Mouse (Mus musculus) kidney, embryonic 14.5 days (tissue): ENCODE measurements around the gene Gpr182. TPM values are rescaled to one million over a fixed set of nuclear protein-coding genes. Genes with fewer than 3 reads are reported as not detected.

Source experiments
- ATAC-seq: fragments of 200-750 bp; cut with Nextera tagmentation; 2 replicates; pipeline ENCODE4 v1.8.0; 2017; ENCODE audit warnings: moderate number of reproducible peaks, mild to moderate bottlenecking, moderate TSS enrichment, moderate library complexity; ENCODE audit not compliant: low FRiP score, low TSS enrichment
- H3K27ac ChIP-seq: fragments of 300-500 bp; sonication (generic); 2 replicates; pipeline ENCODE4 v1.5.1; 2014; ENCODE audit warnings: low read depth, mild to moderate bottlenecking, low read length, moderate library complexity, mixed read lengths
- H3K27me3 ChIP-seq: fragments of 300-500 bp; sonication (generic); 2 replicates; pipeline ENCODE4 v1.6.1; 2014; ENCODE audit warnings: mild to moderate bottlenecking, low read length; ENCODE audit not compliant: control insufficient read depth, insufficient read depth
- H3K36me3 ChIP-seq: fragments of 300-500 bp; sonication (generic); 2 replicates; pipeline ENCODE4 v1.6.1; 2014; ENCODE audit warnings: low read length, mixed read lengths; ENCODE audit not compliant: control insufficient read depth, insufficient read depth
- H3K4me1 ChIP-seq: fragments of 300-500 bp; sonication (generic); 2 replicates; pipeline ENCODE4 v1.6.1; 2014; ENCODE audit warnings: low read length, mixed read lengths; ENCODE audit not compliant: control insufficient read depth, insufficient read depth
- H3K4me2 ChIP-seq: fragments of 300-500 bp; sonication (generic); replicated peaks from 2 replicates; pipeline ENCODE4 v1.6.1; 2014; ENCODE audit warnings: low read depth, mild to moderate bottlenecking, low read length
- H3K4me3 ChIP-seq: fragments of 300-500 bp; sonication (generic); 2 replicates; pipeline ENCODE4 v1.5.1; 2014; ENCODE audit warnings: mild to moderate bottlenecking, low read length
- H3K9ac ChIP-seq: fragments of 300-500 bp; sonication (generic); 2 replicates; pipeline ENCODE4 v1.6.1; 2014; ENCODE audit warnings: low read depth, mild to moderate bottlenecking, low read length, moderate library complexity
- H3K9me3 ChIP-seq: fragments of 300-500 bp; sonication (generic); 2 replicates; pipeline ENCODE4 v1.6.1; 2016; ENCODE audit warnings: low read length; ENCODE audit not compliant: control insufficient read depth
- WGBS: fragments of 180-500 bp; shearing (Covaris S2); extraction: QIAGEN DNeasy Blood & Tissue Kit; methylation state at CpG from one replicate; pipeline ENCODE4 v1.1.7; 2014; 5-methylcytosine and 5-hydroxymethylcytosine counted together
- polyA plus RNA-seq: library from polyadenylated mRNA; unstranded; fragments of >200 nt; fragmentation: Nextera tagmentation; extraction: Ambion mirVana; gene quantifications from 2 replicates; pipeline ENCODE4 v1.2.1, GENCODE M21; 2014

Gene Gpr182
- polyA plus RNA-seq, 1 experiment from 2014 or later, result 2.0 TPM

DNA sequence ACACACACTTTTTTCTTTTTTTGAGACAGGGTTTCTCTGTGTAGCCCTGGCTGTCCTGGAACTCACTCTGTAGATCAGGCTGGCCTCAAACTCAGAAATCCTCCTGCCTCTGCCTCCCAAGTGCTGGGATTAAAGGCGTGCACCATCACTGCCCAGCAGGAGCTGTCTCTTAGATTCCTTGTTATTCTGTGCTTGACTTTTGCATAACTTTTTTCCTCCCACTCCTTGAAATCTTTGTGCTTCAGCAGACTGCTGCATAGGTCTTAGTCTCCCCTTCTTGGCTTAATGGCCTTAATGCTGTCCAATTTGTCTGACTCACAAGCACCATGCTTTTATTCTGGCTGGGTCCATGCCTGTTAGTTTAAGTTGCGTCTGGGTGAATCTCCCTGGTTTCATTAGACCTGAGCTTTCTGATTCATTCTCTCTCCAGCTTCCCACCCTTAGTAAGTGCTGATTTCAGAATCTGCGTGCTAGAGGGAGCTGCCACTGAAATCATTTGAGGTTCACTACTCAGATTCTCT is 42.6 kb downstream of the Gpr182 start:
- WGBS, result 88% methylated on average over 3 of the region's 3 CpGs

DNA sequence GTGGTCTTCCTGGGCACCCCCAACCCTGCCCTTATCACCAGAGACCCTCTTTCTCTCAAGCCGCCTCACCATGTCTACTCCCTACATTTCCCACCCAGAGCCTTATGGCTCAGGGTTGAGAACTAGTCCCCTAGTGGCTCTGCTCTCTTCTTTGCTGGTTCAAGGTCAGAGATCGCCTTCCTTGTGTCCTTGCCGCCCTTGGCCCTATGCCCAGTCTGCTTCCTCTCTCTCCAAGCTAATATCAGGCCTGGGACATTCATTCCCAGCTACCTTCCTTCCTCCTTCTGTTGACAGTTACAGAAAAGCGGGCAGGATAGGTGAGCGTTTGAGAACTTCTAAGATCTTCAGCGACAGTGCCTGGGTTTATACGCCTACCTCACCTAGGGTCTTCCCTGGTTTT is 43.8 kb downstream of the Gpr182 start:
- no peak overlapping the region for H3K27ac ChIP-seq
- H3K27me3 ChIP-seq, result no peaks in the 10 kb centered on the region
- no peak overlapping the region for H3K4me2 ChIP-seq
- 81% methylated on average over 7 of the region's 7 CpGs for WGBS
- ATAC-seq, result no peak
- no peaks in the 10 kb centered on the region for H3K36me3 ChIP-seq
- peaks cover 2% of the 10 kb centered on the region; the same call in 1 of the 2 replicates for H3K4me1 ChIP-seq
- no peak overlapping the region for H3K4me3 ChIP-seq
- no peak overlapping the region for H3K9ac ChIP-seq
- no peaks in the 10 kb centered on the region for H3K9me3 ChIP-seq

More for the DNA sequence above, 42.6 kb downstream of the Gpr182 start:
- Histone ChIP-seq H3K36me3 (no peaks in the 10 kb centered on the region), H3K9ac (no peak overlapping the region), H3K27me3 (no peaks in the 10 kb centered on the region), H3K9me3 (no peaks in the 10 kb centered on the region), H3K4me2 (no peak overlapping the region), H3K4me3 (no peak overlapping the region), H3K4me1 (peaks cover 2% of the 10 kb centered on the region; the same call in 1 of the 2 replicates), H3K27ac (no peak overlapping the region)
- no peak for ATAC-seq

DNA sequence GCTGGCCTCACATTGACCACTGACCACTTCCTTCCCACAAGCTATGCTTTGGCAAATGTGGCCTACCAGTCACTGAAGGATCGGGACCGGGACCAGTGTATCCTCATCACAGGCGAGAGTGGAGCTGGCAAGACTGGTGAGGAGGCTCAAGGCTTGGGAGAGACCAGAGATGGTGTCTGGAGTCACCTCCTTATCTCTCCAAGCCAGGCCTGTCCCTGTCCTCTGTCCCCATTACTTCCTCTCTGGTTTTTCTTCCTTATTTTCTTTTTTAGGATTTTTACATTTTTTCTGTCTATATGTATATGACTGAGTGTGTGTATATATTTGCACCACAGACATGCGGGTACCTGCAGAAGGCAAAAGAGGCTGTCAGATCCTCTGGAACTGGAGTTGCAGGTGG is 45.7 kb downstream of the Gpr182 start:
- Histone ChIP-seq H3K27me3 (no peaks in the 10 kb centered on the region), H3K4me2 (no peak overlapping the region), H3K9me3 (no peaks in the 10 kb centered on the region), H3K36me3 (no peaks in the 10 kb centered on the region), H3K4me1 (no peaks in the 10 kb centered on the region), H3K4me3 (no peak overlapping the region), H3K27ac (no peak overlapping the region), H3K9ac (no peak overlapping the region)
- ATAC-seq, result no peak
- WGBS, result 89% methylated on average over 4 of the region's 4 CpGs

- Histone ChIP-seq H3K27ac (no peak within 1 kb of the TSS), H3K27me3 (no peaks in the 10 kb centered on the region), H3K9ac (no peak within 1 kb of the TSS), H3K4me1 (no peaks in the 10 kb centered on the region), H3K4me2 (no peak within 1 kb of the TSS), H3K36me3 (no peaks in the 10 kb centered on the region), H3K9me3 (no peaks in the 10 kb centered on the region), H3K4me3 (no peak within 1 kb of the TSS)
- 75% methylated on average over 2 of the region's 2 CpGs for WGBS
- no peak for ATAC-seq
Observed at GRCm38 (mm10) chr10:127704766-127705220, 46.7 kb downstream of the Gpr182 start, which contains the start of gene Myo1a. Myo1a (plus strand) TSS chr10:127705170.

- H3K4me2 ChIP-seq, result no peak overlapping the region
- 63% methylated on average over 2 of the region's 2 CpGs for WGBS
- no peaks in the 10 kb centered on the region for H3K27me3 ChIP-seq
- H3K36me3 ChIP-seq, result peaks cover 2% of the 10 kb centered on the region; the same call in 1 of the 2 replicates
- H3K9ac ChIP-seq, result no peak overlapping the region
- H3K4me3 ChIP-seq, result no peak overlapping the region
- ATAC-seq, result no peak
- no peaks in the 10 kb centered on the region for H3K4me1 ChIP-seq
- no peaks in the 10 kb centered on the region for H3K9me3 ChIP-seq
- no peak overlapping the region for H3K27ac ChIP-seq
Observed at GRCm38 (mm10) chr10:127704293-127704692, 47.2 kb downstream of the Gpr182 start.

DNA sequence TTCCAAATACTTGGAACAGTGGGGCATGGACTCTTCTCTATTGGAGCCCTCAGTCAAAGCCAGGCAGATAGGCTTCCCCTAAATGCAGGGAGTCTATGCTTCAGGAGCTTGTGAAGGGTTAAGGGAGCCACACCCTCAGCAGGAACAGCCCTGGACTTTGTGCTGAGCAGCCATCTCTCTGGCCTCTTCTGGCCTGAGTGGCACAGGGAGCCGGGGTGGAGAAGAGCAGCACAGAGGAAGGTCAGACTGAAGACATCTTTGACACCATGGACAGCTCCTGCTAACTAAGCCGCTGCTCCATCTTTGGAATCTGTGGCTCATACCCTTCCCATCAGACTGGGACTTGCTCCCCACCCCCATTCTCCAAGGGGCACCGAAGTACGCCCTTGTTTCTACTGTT is 48.2 kb downstream of the Gpr182 start:
- no peaks in the 10 kb centered on the region for H3K27me3 ChIP-seq
- no peak overlapping the region for H3K9ac ChIP-seq
- no peak for ATAC-seq
- H3K4me2 ChIP-seq, result no peak overlapping the region
- H3K36me3 ChIP-seq, result peaks cover 8% of the 10 kb centered on the region; the same call in 1 of the 2 replicates
- H3K27ac ChIP-seq, result no peak overlapping the region
- no peak overlapping the region for H3K4me3 ChIP-seq
- 32% methylated on average over 4 of the region's 4 CpGs for WGBS
- H3K4me1 ChIP-seq, result no peaks in the 10 kb centered on the region
- H3K9me3 ChIP-seq, result no peaks in the 10 kb centered on the region

DNA sequence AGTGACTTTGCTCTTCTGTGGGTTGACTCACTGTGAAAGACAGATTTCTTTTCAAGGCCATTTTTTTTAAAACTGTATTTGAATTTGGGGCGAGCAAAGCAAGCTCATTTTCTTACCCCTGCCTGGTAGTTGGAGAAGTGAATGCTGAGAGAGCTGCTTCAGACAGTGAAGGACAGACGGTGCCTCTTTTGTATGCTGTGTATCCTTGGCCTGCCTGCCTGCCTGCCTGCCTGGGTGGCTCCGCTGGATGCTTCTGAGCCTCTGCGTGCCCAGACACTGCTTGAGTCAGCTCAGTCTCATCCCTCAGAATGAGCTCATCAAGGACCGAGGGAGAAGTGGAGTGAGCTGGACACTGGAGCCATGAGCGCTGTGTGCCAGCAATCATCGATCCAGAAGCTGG is 52.6 kb downstream of the Gpr182 start:
- Histone ChIP-seq H3K4me2 (no peak overlapping the region), H3K36me3 (peaks cover 33% of the 10 kb centered on the region; the same call in 1 of the 2 replicates), H3K27me3 (no peaks in the 10 kb centered on the region), H3K27ac (no peak overlapping the region), H3K9me3 (no peaks in the 10 kb centered on the region), H3K4me1 (no peaks in the 10 kb centered on the region), H3K4me3 (no peak overlapping the region), H3K9ac (no peak overlapping the region)
- WGBS, result 93% methylated on average over 7 of the region's 7 CpGs
- no peak for ATAC-seq

Other genes starting within 250 kb of the Gpr182 start
- gene Ndufa4l2, start 236.8 kb downstream of the Gpr182 start, polyA plus RNA-seq, result 27.1 and 32.7 TPM in 2 replicates
- 68.9 and 99.8 TPM in 2 replicates for gene Shmt2, start 229.3 kb downstream of the Gpr182 start, polyA plus RNA-seq
- gene Nxph4, start 217.2 kb downstream of the Gpr182 start, polyA plus RNA-seq, result 0.49 and 1.2 TPM in 2 replicates
- gene Lrp1, start 130.6 kb downstream of the Gpr182 start, polyA plus RNA-seq, result 44.2 and 54.9 TPM in 2 replicates
- gene Stat6, start 108.7 kb downstream of the Gpr182 start, polyA plus RNA-seq, result 14.0 and 18.9 TPM in 2 replicates
- gene Nemp1, start 84.8 kb downstream of the Gpr182 start, polyA plus RNA-seq, result 7.6 and 12.4 TPM in 2 replicates
- gene Nab2, start 83.2 kb downstream of the Gpr182 start, polyA plus RNA-seq, result 19.0 and 19.8 TPM in 2 replicates
- 0.20 and 0.45 TPM in 2 replicates for gene Myo1a, start 46.6 kb downstream of the Gpr182 start, polyA plus RNA-seq
- gene Tac2, start 27.3 kb downstream of the Gpr182 start, polyA plus RNA-seq, result 1.6 and 2.8 TPM in 2 replicates
- 6.9 and 7.6 TPM in 2 replicates for gene Zbtb39, start 12.2 kb downstream of the Gpr182 start, polyA plus RNA-seq
- gene Rdh1, start 8.0 kb upstream of the Gpr182 start, polyA plus RNA-seq, result 0.05 and 0.07 TPM in 2 replicates
- 0.26 TPM in 1 of 2 replicates, not detected in the other for gene Rdh16f1, start 8.1 kb upstream of the Gpr182 start, polyA plus RNA-seq
- 0.32 TPM in 1 of 2 replicates, not detected in the other for gene Rdh9, start 24.7 kb upstream of the Gpr182 start, polyA plus RNA-seq
- gene Rdh16, start 49.4 kb upstream of the Gpr182 start, polyA plus RNA-seq, result 0.07 and 0.14 TPM in 2 replicates
- gene Rdh19, start 98.2 kb upstream of the Gpr182 start, polyA plus RNA-seq, result not detected in 2 replicates
- gene Rdh16f2, start 114.7 kb upstream of the Gpr182 start, polyA plus RNA-seq, result not detected in 2 replicates
- gene Rdh7, start 137.1 kb upstream of the Gpr182 start, polyA plus RNA-seq, result not detected in 2 replicates
- gene Sdr9c7, start 146.8 kb upstream of the Gpr182 start, polyA plus RNA-seq, result not detected in 2 replicates